Mouse (Mus musculus): ENCODE data around the gene Adat1. TPM values are rescaled to one million over a fixed set of nuclear protein-coding genes. Genes with fewer than 3 reads are reported as not detected.

The Adat1 gene
- total RNA-seq, 2 experiments from 2014 or later = 5.7 to 6.2 TPM

- no peak for DNase-seq (ENCODE audit: low spot score in 2 of 2)
Observed at GRCm38 (mm10) chr8:111968991-111969390, 23.1 kb downstream of the Adat1 start.

GRCm38 (mm10) chr8:111968541-111968940 lies 23.6 kb downstream of the Adat1 start:
- no peak for DNase-seq (ENCODE audit: low spot score in 2 of 2)

- no peak for DNase-seq (ENCODE audit: low spot score in 2 of 2)
Observed at GRCm38 (mm10) chr8:111967246-111967870, 24.7 kb downstream of the Adat1 start.

GRCm38 (mm10) chr8:111964849-111965561 lies 27.1 kb downstream of the Adat1 start:
- no peak for DNase-seq (ENCODE audit: low spot score in 2 of 2)

GRCm38 (mm10) chr8:111964351-111964750 lies 27.8 kb downstream of the Adat1 start:
- DNase-seq (ENCODE audit: low spot score in 2 of 2) = no peak

GRCm38 (mm10) chr8:111963546-111963945 lies 28.6 kb downstream of the Adat1 start:
- DNase-seq (ENCODE audit: low spot score in 2 of 2) = no peak

- DNase-seq (ENCODE audit: low spot score in 2 of 2) = no peak
Observed at GRCm38 (mm10) chr8:111963091-111963490, 29.0 kb downstream of the Adat1 start.

- no peak for DNase-seq (ENCODE audit: low spot score in 2 of 2)
Observed at GRCm38 (mm10) chr8:111962589-111962988, 29.5 kb downstream of the Adat1 start.

GRCm38 (mm10) chr8:111961330-111961729 lies 30.8 kb downstream of the Adat1 start:
- no peak for DNase-seq (ENCODE audit: low spot score in 2 of 2)

- DNase-seq (ENCODE audit: low spot score in 2 of 2) = no peak
Observed at GRCm38 (mm10) chr8:111960591-111961321, 31.3 kb downstream of the Adat1 start.

- DNase-seq (ENCODE audit: low spot score in 2 of 2) = no peak
Observed at GRCm38 (mm10) chr8:111957231-111957630, 34.9 kb downstream of the Adat1 start.

GRCm38 (mm10) chr8:111955879-111956278 lies 36.2 kb downstream of the Adat1 start:
- no peak for DNase-seq (ENCODE audit: low spot score in 2 of 2)

- DNase-seq (ENCODE audit: low spot score in 2 of 2) = no peak
Observed at GRCm38 (mm10) chr8:111954844-111955594, 37.1 kb downstream of the Adat1 start.

GRCm38 (mm10) chr8:111951936-111952335 lies 40.2 kb downstream of the Adat1 start:
- no peak for DNase-seq (ENCODE audit: low spot score in 2 of 2)

GRCm38 (mm10) chr8:111951317-111951716 lies 40.8 kb downstream of the Adat1 start:
- peak; percentile 50 to 78 for DNase-seq (ENCODE audit: low spot score in 2 of 2)

GRCm38 (mm10) chr8:111950846-111951245 lies 41.3 kb downstream of the Adat1 start:
- DNase-seq (ENCODE audit: low spot score in 2 of 2) = no peak

GRCm38 (mm10) chr8:111947954-111948353 lies 44.1 kb downstream of the Adat1 start:
- no peak for DNase-seq (ENCODE audit: low spot score in 2 of 2)

- DNase-seq (ENCODE audit: low spot score in 2 of 2) = no peak
Observed at GRCm38 (mm10) chr8:111947144-111947543, 45.0 kb downstream of the Adat1 start.

- no peak for DNase-seq (ENCODE audit: low spot score in 2 of 2)
Observed at GRCm38 (mm10) chr8:111943544-111943943, 48.6 kb downstream of the Adat1 start.

- peak in 1 of 2 experiments; percentile 27 for DNase-seq (ENCODE audit: low spot score in 2 of 2)
Observed at GRCm38 (mm10) chr8:111941101-111941454, 51.0 kb downstream of the Adat1 start.
